Mouse (Mus musculus) midbrain, embryonic 10.5 days (tissue): ENCODE measurements around the gene Itga2. TPM values are rescaled to one million over a fixed set of nuclear protein-coding genes. Genes with fewer than 3 reads are reported as not detected.

Experiments used
- DNase-seq: peaks from one replicate; pipeline ENCODE4 v3.0.0-alpha.2; 2017; ENCODE audit warnings: low spot score
- H3K27ac ChIP-seq: fragments of 300-500 bp; sonication (generic); replicated peaks from 2 replicates; pipeline ENCODE4 v1.5.1; 2016; ENCODE audit warnings: mild to moderate bottlenecking
- H3K27me3 ChIP-seq: fragments of 300-500 bp; sonication (generic); 2 replicates; pipeline ENCODE4 v1.6.1; 2016; ENCODE audit warnings: low read depth, mild to moderate bottlenecking; ENCODE audit not compliant: poor library complexity, severe bottlenecking
- H3K36me3 ChIP-seq: fragments of 300-500 bp; sonication (generic); 2 replicates; pipeline ENCODE4 v1.6.1; 2016; ENCODE audit warnings: mild to moderate bottlenecking, moderate library complexity
- H3K4me1 ChIP-seq: fragments of 300-500 bp; sonication (generic); 2 replicates; pipeline ENCODE4 v1.6.1; 2016
- H3K4me3 ChIP-seq: fragments of 300-500 bp; sonication (generic); 2 replicates; pipeline ENCODE4 v1.5.1; 2016; ENCODE audit warnings: mild to moderate bottlenecking, moderate library complexity
- H3K9me3 ChIP-seq: fragments of 300-500 bp; sonication (generic); replicated peaks from 2 replicates; pipeline ENCODE4 v1.6.1; 2016; ENCODE audit warnings: mild to moderate bottlenecking
- WGBS: fragments of 180-500 bp; shearing (Covaris S2); methylation state at CpG from one replicate; pipeline ENCODE4 v1.1.7; 2016; 5-methylcytosine and 5-hydroxymethylcytosine counted together
- polyA plus RNA-seq: library from polyadenylated mRNA; unstranded; fragments of >200 nt; fragmentation: Nextera tagmentation; extraction: Ambion mirVana; gene quantifications from 2 replicates; pipeline ENCODE4 v1.2.1, GENCODE M21; 2016

Itga2 gene
- polyA plus RNA-seq, 1 experiment from 2014 or later: 1.7 TPM

- no peak for DNase-seq
- WGBS: 80% methylated on average over 9 of the region's 9 CpGs
- no peaks in the 10 kb centered on the region for H3K4me1 ChIP-seq
- H3K9me3 ChIP-seq: no peaks in the 10 kb centered on the region
- H3K36me3 ChIP-seq: no peaks in the 10 kb centered on the region
- H3K4me3 ChIP-seq: no peak overlapping the region
- no peak overlapping the region for H3K27ac ChIP-seq
- no peaks in the 10 kb centered on the region for H3K27me3 ChIP-seq
Observed at GRCm38 (mm10) chr13:114910629-114911028, 21.3 kb downstream of the Itga2 start.

- Histone ChIP-seq H3K4me3 (no peak overlapping the region), H3K27ac (no peak overlapping the region), H3K9me3 (no peaks in the 10 kb centered on the region), H3K27me3 (no peaks in the 10 kb centered on the region), H3K4me1 (no peaks in the 10 kb centered on the region), H3K36me3 (no peaks in the 10 kb centered on the region)
- WGBS: 89% methylated on average over 5 of the region's 5 CpGs
- no peak for DNase-seq
Observed at GRCm38 (mm10) chr13:114909514-114909913, 22.4 kb downstream of the Itga2 start.

- no peak for DNase-seq
- H3K9me3 ChIP-seq: no peaks in the 10 kb centered on the region
- H3K27me3 ChIP-seq: no peaks in the 10 kb centered on the region
- WGBS: 84% methylated on average over 4 of the region's 4 CpGs
- H3K4me3 ChIP-seq: no peak overlapping the region
- H3K27ac ChIP-seq: no peak overlapping the region
- no peaks in the 10 kb centered on the region for H3K36me3 ChIP-seq
- H3K4me1 ChIP-seq: no peaks in the 10 kb centered on the region
Observed at GRCm38 (mm10) chr13:114907876-114908275, 24.0 kb downstream of the Itga2 start.

GRCm38 (mm10) chr13:114896751-114897386 is 35.0 kb downstream of the Itga2 start:
- WGBS: 88% methylated on average over 10 of the region's 10 CpGs
- no peaks in the 10 kb centered on the region for H3K4me1 ChIP-seq
- no peak overlapping the region for H3K4me3 ChIP-seq
- no peaks in the 10 kb centered on the region for H3K9me3 ChIP-seq
- H3K36me3 ChIP-seq: no peaks in the 10 kb centered on the region
- H3K27ac ChIP-seq: no peak overlapping the region
- H3K27me3 ChIP-seq: no peaks in the 10 kb centered on the region
- DNase-seq: no peak

GRCm38 (mm10) chr13:114895896-114896295 is 36.0 kb downstream of the Itga2 start:
- Histone ChIP-seq H3K4me1 (no peaks in the 10 kb centered on the region), H3K36me3 (no peaks in the 10 kb centered on the region), H3K4me3 (no peak overlapping the region), H3K9me3 (no peaks in the 10 kb centered on the region), H3K27me3 (no peaks in the 10 kb centered on the region), H3K27ac (no peak overlapping the region)
- DNase-seq: no peak
- WGBS: 88% methylated on average over 7 of the region's 7 CpGs

GRCm38 (mm10) chr13:114894718-114895117 is 37.2 kb downstream of the Itga2 start:
- Histone ChIP-seq H3K4me1 (no peaks in the 10 kb centered on the region), H3K36me3 (no peaks in the 10 kb centered on the region), H3K4me3 (no peak overlapping the region), H3K27me3 (no peaks in the 10 kb centered on the region), H3K9me3 (no peaks in the 10 kb centered on the region), H3K27ac (no peak overlapping the region)
- DNase-seq: no peak

GRCm38 (mm10) chr13:114891655-114892054 is 40.2 kb downstream of the Itga2 start:
- H3K4me1 ChIP-seq: no peaks in the 10 kb centered on the region
- H3K27me3 ChIP-seq: no peaks in the 10 kb centered on the region
- H3K27ac ChIP-seq: no peak overlapping the region
- H3K36me3 ChIP-seq: no peaks in the 10 kb centered on the region
- no peak overlapping the region for H3K4me3 ChIP-seq
- no peaks in the 10 kb centered on the region for H3K9me3 ChIP-seq
- WGBS: 80% methylated on average over 6 of the region's 6 CpGs
- DNase-seq: no peak

GRCm38 (mm10) chr13:114887695-114888094 is 44.2 kb downstream of the Itga2 start:
- 93% methylated on average over 6 of the region's 6 CpGs for WGBS

GRCm38 (mm10) chr13:114887293-114887692 is 44.6 kb downstream of the Itga2 start:
- Histone ChIP-seq H3K9me3 (no peaks in the 10 kb centered on the region), H3K27ac (no peak overlapping the region), H3K36me3 (no peaks in the 10 kb centered on the region), H3K27me3 (no peaks in the 10 kb centered on the region), H3K4me1 (no peaks in the 10 kb centered on the region), H3K4me3 (no peak overlapping the region)
- 96% methylated on average over 4 of the region's 4 CpGs for WGBS
- DNase-seq: no peak

More at GRCm38 (mm10) chr13:114887695-114888094, 44.2 kb downstream of the Itga2 start:
- no peak overlapping the region for H3K4me3 ChIP-seq
- H3K27me3 ChIP-seq: no peaks in the 10 kb centered on the region
- no peaks in the 10 kb centered on the region for H3K36me3 ChIP-seq
- H3K27ac ChIP-seq: no peak overlapping the region
- no peak for DNase-seq
- H3K4me1 ChIP-seq: no peaks in the 10 kb centered on the region
- no peaks in the 10 kb centered on the region for H3K9me3 ChIP-seq

- Histone ChIP-seq H3K27ac (no peak overlapping the region), H3K27me3 (no peaks in the 10 kb centered on the region), H3K4me3 (no peak overlapping the region), H3K4me1 (no peaks in the 10 kb centered on the region), H3K9me3 (no peaks in the 10 kb centered on the region), H3K36me3 (no peaks in the 10 kb centered on the region)
- 67% methylated on average over 9 of the region's 9 CpGs for WGBS
- no peak for DNase-seq
Observed at GRCm38 (mm10) chr13:114885171-114885570, 46.7 kb downstream of the Itga2 start.

- WGBS: 88% methylated on average over 10 of the region's 11 CpGs
- no peaks in the 10 kb centered on the region for H3K27me3 ChIP-seq
- no peak for DNase-seq
- no peaks in the 10 kb centered on the region for H3K9me3 ChIP-seq
- H3K4me3 ChIP-seq: no peak overlapping the region
- H3K27ac ChIP-seq: no peak overlapping the region
- H3K36me3 ChIP-seq: no peaks in the 10 kb centered on the region
- H3K4me1 ChIP-seq: no peaks in the 10 kb centered on the region
Observed at GRCm38 (mm10) chr13:114878667-114879066, 53.2 kb downstream of the Itga2 start.

GRCm38 (mm10) chr13:114876005-114876520 is 55.8 kb downstream of the Itga2 start:
- no peaks in the 10 kb centered on the region for H3K36me3 ChIP-seq
- no peak for DNase-seq
- H3K4me1 ChIP-seq: no peaks in the 10 kb centered on the region
- WGBS: 92% methylated on average over 2 of the region's 2 CpGs
- H3K4me3 ChIP-seq: no peak overlapping the region
- no peak overlapping the region for H3K27ac ChIP-seq
- no peaks in the 10 kb centered on the region for H3K9me3 ChIP-seq
- H3K27me3 ChIP-seq: no peaks in the 10 kb centered on the region

- H3K27ac ChIP-seq: no peak overlapping the region
- no peaks in the 10 kb centered on the region for H3K9me3 ChIP-seq
- no peak overlapping the region for H3K4me3 ChIP-seq
- DNase-seq: no peak
- no peaks in the 10 kb centered on the region for H3K36me3 ChIP-seq
- H3K4me1 ChIP-seq: no peaks in the 10 kb centered on the region
- 95% methylated on average over 6 of the region's 6 CpGs for WGBS
- no peaks in the 10 kb centered on the region for H3K27me3 ChIP-seq
Observed at GRCm38 (mm10) chr13:114874738-114875137, 57.2 kb downstream of the Itga2 start.
